Mouse (Mus musculus) liver, embryonic 11.5 days (tissue): ENCODE measurements around the gene 4931428F04Rik. TPM values are rescaled to one million over a fixed set of nuclear protein-coding genes. Genes with fewer than 3 reads are reported as not detected.
A peak's percentile ranks its signal among the peaks of the same experiment; 100 is the strongest.

ENCODE experiments used
- ATAC-seq: fragments of 200-750 bp; cut with Nextera tagmentation; replicated peaks from 2 replicates; pipeline ENCODE4 v1.8.0; 2017; ENCODE audit warnings: moderate number of reproducible peaks, mild to moderate bottlenecking, moderate TSS enrichment, moderate library complexity; ENCODE audit not compliant: low FRiP score
- DNase-seq: peaks from one replicate; pipeline ENCODE4 v3.0.0-alpha.2; 2017; ENCODE audit warnings: low spot score
- H3K27ac ChIP-seq: fragments of 300-500 bp; sonication (generic); 2 replicates; pipeline ENCODE4 v1.5.1; 2014; ENCODE audit warnings: mild to moderate bottlenecking, low read depth, low read length, control low read depth
- H3K27me3 ChIP-seq: fragments of 300-500 bp; sonication (generic); replicated peaks from 2 replicates; pipeline ENCODE4 v1.6.1; 2014; ENCODE audit warnings: low read length, mixed read lengths; ENCODE audit not compliant: control insufficient read depth, insufficient read depth
- H3K36me3 ChIP-seq: fragments of 300-500 bp; sonication (generic); 2 replicates; pipeline ENCODE4 v1.6.1; 2014; ENCODE audit warnings: mild to moderate bottlenecking, low read length, moderate library complexity, mixed read lengths; ENCODE audit not compliant: control insufficient read depth, insufficient read depth
- H3K4me1 ChIP-seq: fragments of 300-500 bp; sonication (generic); replicated peaks from 2 replicates; pipeline ENCODE4 v1.6.1; 2014; ENCODE audit warnings: low read length, mixed read lengths; ENCODE audit not compliant: control insufficient read depth, insufficient read depth
- H3K4me2 ChIP-seq: fragments of 300-500 bp; sonication (generic); 2 replicates; pipeline ENCODE4 v1.6.1; 2014; ENCODE audit warnings: mild to moderate bottlenecking, control low read depth, moderate library complexity
- H3K4me3 ChIP-seq: fragments of 300-500 bp; sonication (generic); 2 replicates; pipeline ENCODE4 v1.5.1; 2014; ENCODE audit warnings: low read depth, low read length, control low read depth
- H3K9ac ChIP-seq: fragments of 300-500 bp; sonication (generic); 2 replicates; pipeline ENCODE4 v1.6.1; 2014; ENCODE audit warnings: low read depth, low read length, control low read depth
- H3K9me3 ChIP-seq: fragments of 300-500 bp; sonication (generic); 2 replicates; pipeline ENCODE4 v1.6.1; 2016; ENCODE audit warnings: low read length, inconsistent platforms, mixed read lengths; ENCODE audit not compliant: control insufficient read depth
- WGBS: fragments of 180-500 bp; shearing (Covaris S2); extraction: QIAGEN DNeasy Blood & Tissue Kit; methylation state at CpG from one replicate; pipeline ENCODE4 v1.1.7; 2014; 5-methylcytosine and 5-hydroxymethylcytosine counted together
- polyA plus RNA-seq: library from polyadenylated mRNA; unstranded; fragments of >200 nt; fragmentation: Nextera tagmentation; extraction: Ambion mirVana; gene quantifications from 2 replicates; pipeline ENCODE4 v1.2.1, GENCODE M21; 2014

4931428F04Rik gene
- polyA plus RNA-seq, 1 experiment from 2014 or later, result 4.7 TPM

- 2% methylated on average over 54 of the region's 54 CpGs for WGBS
- Histone ChIP-seq H3K4me3 (peak within 1 kb of the TSS; percentile 64), H3K4me2 (peak within 1 kb of the TSS; percentile 81), H3K4me1 (peaks cover 34% of the 10 kb centered on the region), H3K27me3 (peaks cover 49% of the 10 kb centered on the region), H3K27ac (no peak within 1 kb of the TSS), H3K36me3 (no peaks in the 10 kb centered on the region), H3K9me3 (peaks cover 6% of the 10 kb centered on the region; the same call in 1 of the 2 replicates), H3K9ac (peak within 1 kb of the TSS; percentile 75)
- peak; percentile 78 for DNase-seq
- ATAC-seq, result peak; percentile 80
Observed at GRCm38 (mm10) chr8:105264024-105264982, 25.4 kb downstream of the 4931428F04Rik start, which contains the start of the genes Tradd and Fbxl8. TSS of gene Tradd (minus strand) at chr8:105264609. TSS of gene Fbxl8 (plus strand) at chr8:105264648.

DNA sequence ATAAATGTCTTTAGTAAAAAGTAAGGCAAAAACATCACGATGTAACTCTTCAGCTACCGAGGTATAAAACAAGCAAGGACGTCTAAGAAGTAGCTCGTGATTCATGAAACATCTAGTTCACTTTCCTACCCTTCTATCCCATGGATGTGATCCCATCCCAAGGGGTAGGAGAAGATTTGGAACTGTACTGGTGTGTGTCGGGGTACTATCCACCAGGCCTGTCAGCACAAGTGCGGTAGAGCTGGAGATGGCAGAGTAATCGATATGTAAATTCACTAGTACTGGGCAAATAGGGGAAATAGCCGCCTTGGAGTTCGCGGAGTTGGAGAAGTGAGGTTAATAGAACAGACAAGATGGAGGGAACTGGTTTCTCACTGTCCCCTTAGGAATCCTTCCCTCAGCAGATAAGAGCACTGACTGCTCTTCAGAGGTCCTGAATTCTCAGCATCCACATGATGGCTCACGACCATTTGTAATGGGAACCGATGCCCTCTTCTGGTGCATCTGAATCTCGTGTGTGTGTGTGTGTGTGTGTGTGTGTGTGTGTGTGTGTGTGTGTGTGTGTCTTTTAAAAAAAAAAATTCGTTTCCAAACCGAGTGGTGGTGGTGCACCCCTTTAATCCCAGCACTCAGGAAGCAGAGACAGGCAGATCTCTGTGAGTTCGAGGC, 26.3 kb downstream of the 4931428F04Rik start:
- H3K4me3 ChIP-seq, result peak overlapping the region; percentile 64
- H3K4me2 ChIP-seq, result peak overlapping the region; percentile 81
- H3K9ac ChIP-seq, result no peak overlapping the region; the same call in 1 of the 2 replicates
- H3K9me3 ChIP-seq, result peaks cover 6% of the 10 kb centered on the region; the same call in 1 of the 2 replicates
- 43% methylated on average over 16 of the region's 16 CpGs for WGBS
- DNase-seq, result no peak
- peaks cover 32% of the 10 kb centered on the region for H3K4me1 ChIP-seq
- no peaks in the 10 kb centered on the region for H3K36me3 ChIP-seq
- no peak for ATAC-seq
- no peak overlapping the region for H3K27ac ChIP-seq
- peaks cover 49% of the 10 kb centered on the region for H3K27me3 ChIP-seq

- Histone ChIP-seq H3K9ac (no peak overlapping the region), H3K27ac (no peak overlapping the region), H3K4me2 (no peak overlapping the region), H3K4me3 (no peak overlapping the region), H3K36me3 (no peaks in the 10 kb centered on the region), H3K9me3 (peaks cover 5% of the 10 kb centered on the region; the same call in 1 of the 2 replicates), H3K27me3 (peaks cover 31% of the 10 kb centered on the region), H3K4me1 (peaks cover 27% of the 10 kb centered on the region)
- ATAC-seq (no peak), DNase-seq (no peak)
- 69% methylated on average over 12 of the region's 12 CpGs for WGBS
Observed at GRCm38 (mm10) chr8:105261326-105261980, 28.2 kb downstream of the 4931428F04Rik start.

DNA sequence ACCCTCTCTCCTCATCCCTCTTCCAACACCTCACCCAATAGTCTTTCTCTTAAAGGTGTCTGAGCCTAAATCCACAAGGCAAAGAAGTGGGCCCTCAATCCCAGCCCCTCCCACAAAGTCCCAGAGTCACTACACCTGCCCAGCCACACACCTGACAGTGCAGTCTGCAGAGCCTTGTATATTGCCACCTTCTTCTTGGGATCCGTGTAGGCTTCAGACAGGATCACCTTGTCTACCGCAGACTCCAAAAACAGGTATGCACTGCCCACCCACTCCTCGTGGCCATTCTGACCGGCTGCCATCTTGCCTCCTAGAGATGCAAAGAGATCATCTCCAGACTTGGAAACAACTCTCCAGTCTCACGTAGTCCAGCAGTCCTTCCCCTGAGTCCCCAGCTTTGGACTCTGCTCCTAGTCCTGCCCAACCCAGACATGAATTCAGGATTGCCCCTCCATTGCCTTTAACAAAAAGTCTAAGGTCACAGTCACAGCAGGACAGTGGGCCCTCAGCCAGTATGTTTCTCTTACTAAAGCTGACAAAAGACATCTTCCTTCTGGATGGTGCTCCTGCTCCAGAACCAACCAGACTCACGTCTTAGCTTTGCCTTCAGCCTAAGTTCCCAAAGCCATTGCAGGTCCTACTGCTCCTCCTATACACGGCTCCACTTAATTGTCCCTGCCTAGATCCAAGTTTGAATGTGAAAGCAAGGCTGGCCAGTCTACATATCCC, 29.1 kb downstream of the 4931428F04Rik start:
- DNase-seq, result no peak
- Histone ChIP-seq H3K4me1 (peaks cover 30% of the 10 kb centered on the region), H3K9me3 (no peaks in the 10 kb centered on the region), H3K4me3 (no peak overlapping the region), H3K9ac (no peak overlapping the region), H3K36me3 (no peaks in the 10 kb centered on the region), H3K4me2 (peak overlapping the region; percentile 78), H3K27me3 (peaks cover 30% of the 10 kb centered on the region), H3K27ac (no peak overlapping the region)
- 73% methylated on average over 7 of the region's 7 CpGs for WGBS
- ATAC-seq, result no peak

- Histone ChIP-seq H3K4me2 (peak overlapping the region; percentile 78), H3K27me3 (peaks cover 29% of the 10 kb centered on the region), H3K36me3 (no peaks in the 10 kb centered on the region), H3K4me1 (peaks cover 30% of the 10 kb centered on the region), H3K4me3 (peak overlapping the region; percentile 39), H3K9ac (0 out of 2 replicates have a peak overlapping the region, but pooled peaks have one; percentile 12), H3K9me3 (no peaks in the 10 kb centered on the region), H3K27ac (no peak overlapping the region)
- DNase-seq, result peak; percentile 84
- WGBS, result 4% methylated on average over 30 of the region's 30 CpGs
- ATAC-seq, result peak; percentile 44
Observed at GRCm38 (mm10) chr8:105259721-105260320, 29.8 kb downstream of the 4931428F04Rik start.

- Histone ChIP-seq H3K27me3 (peaks cover 29% of the 10 kb centered on the region), H3K4me2 (peak overlapping the region; percentile 78), H3K4me3 (peak overlapping the region; percentile 39), H3K9me3 (no peaks in the 10 kb centered on the region), H3K27ac (no peak overlapping the region), H3K4me1 (peaks cover 30% of the 10 kb centered on the region), H3K36me3 (no peaks in the 10 kb centered on the region), H3K9ac (0 out of 2 replicates have a peak overlapping the region, but pooled peaks have one; percentile 12)
- ATAC-seq (peak; percentile 3; the same call in 1 of the 2 replicates), DNase-seq (no peak)
- 14% methylated on average over 55 of the region's 55 CpGs for WGBS
Observed at GRCm38 (mm10) chr8:105258911-105259720, 30.5 kb downstream of the 4931428F04Rik start.

- peaks cover 29% of the 10 kb centered on the region for H3K27me3 ChIP-seq
- no peak overlapping the region for H3K4me2 ChIP-seq
- ATAC-seq (no peak), DNase-seq (no peak)
- no peaks in the 10 kb centered on the region for H3K36me3 ChIP-seq
- no peak overlapping the region for H3K27ac ChIP-seq
- 66% methylated on average over 7 of the region's 7 CpGs for WGBS
- H3K9me3 ChIP-seq, result no peaks in the 10 kb centered on the region
- no peak overlapping the region for H3K4me3 ChIP-seq
- peaks cover 31% of the 10 kb centered on the region for H3K4me1 ChIP-seq
- H3K9ac ChIP-seq, result no peak overlapping the region
Observed at GRCm38 (mm10) chr8:105257318-105258114, 32.1 kb downstream of the 4931428F04Rik start.
